Mouse (Mus musculus) midbrain, embryonic 16.5 days (tissue): ENCODE data around the gene Map4k1. TPM values are rescaled to one million over a fixed set of nuclear protein-coding genes. Genes with fewer than 3 reads are reported as not detected.

ENCODE experiments used
- ATAC-seq: fragments of 200-750 bp; cut with Nextera tagmentation; 2 replicates; pipeline ENCODE4 v1.8.0; 2017; ENCODE audit warnings: moderate TSS enrichment
- H3K27ac ChIP-seq: fragments of 300-500 bp; sonication (generic); 2 replicates; pipeline ENCODE4 v1.5.1; 2014; ENCODE audit warnings: mild to moderate bottlenecking, low read length, mixed read lengths
- H3K27me3 ChIP-seq: fragments of 300-500 bp; sonication (generic); 2 replicates; pipeline ENCODE4 v1.6.1; 2014; ENCODE audit warnings: low read depth, low read length, mixed read lengths; ENCODE audit not compliant: control insufficient read depth, insufficient read depth
- H3K36me3 ChIP-seq: fragments of 300-500 bp; sonication (generic); 2 replicates; pipeline ENCODE4 v1.6.1; 2014; ENCODE audit warnings: mild to moderate bottlenecking, low read length, moderate library complexity, mixed read lengths; ENCODE audit not compliant: control insufficient read depth, insufficient read depth
- H3K4me1 ChIP-seq: fragments of 300-500 bp; sonication (generic); 2 replicates; pipeline ENCODE4 v1.6.1; 2014; ENCODE audit warnings: mild to moderate bottlenecking, low read length, mixed read lengths; ENCODE audit not compliant: control insufficient read depth, insufficient read depth
- H3K4me2 ChIP-seq: fragments of 300-500 bp; sonication (generic); 2 replicates; pipeline ENCODE4 v1.6.1; 2014; ENCODE audit warnings: mild to moderate bottlenecking, low read length, mixed read lengths
- H3K4me3 ChIP-seq: fragments of 300-500 bp; sonication (generic); 2 replicates; pipeline ENCODE4 v1.5.1; 2014; ENCODE audit warnings: low read depth, mild to moderate bottlenecking, low read length, moderate library complexity, mixed read lengths
- H3K9ac ChIP-seq: fragments of 300-500 bp; sonication (generic); 2 replicates; pipeline ENCODE4 v1.6.1; 2014; ENCODE audit warnings: low read depth, low read length, mixed read lengths
- H3K9me3 ChIP-seq: fragments of 300-500 bp; sonication (generic); replicated peaks from 2 replicates; pipeline ENCODE4 v1.6.1; 2014; ENCODE audit warnings: mild to moderate bottlenecking, low read length, mixed read lengths; ENCODE audit not compliant: control insufficient read depth, poor library complexity, severe bottlenecking
- WGBS: fragments of 180-500 bp; shearing (Covaris S2); extraction: QIAGEN DNeasy Blood & Tissue Kit; methylation state at CpG from one replicate; pipeline ENCODE4 v1.1.7; 2014; 5-methylcytosine and 5-hydroxymethylcytosine counted together
- polyA plus RNA-seq: library from polyadenylated mRNA; unstranded; fragments of >200 nt; fragmentation: Nextera tagmentation; extraction: Ambion mirVana; gene quantifications from 2 replicates; pipeline ENCODE4 v1.2.1, GENCODE M21; 2015

The Map4k1 gene
- polyA plus RNA-seq, 1 experiment from 2014 or later = 13.2 TPM

DNA sequence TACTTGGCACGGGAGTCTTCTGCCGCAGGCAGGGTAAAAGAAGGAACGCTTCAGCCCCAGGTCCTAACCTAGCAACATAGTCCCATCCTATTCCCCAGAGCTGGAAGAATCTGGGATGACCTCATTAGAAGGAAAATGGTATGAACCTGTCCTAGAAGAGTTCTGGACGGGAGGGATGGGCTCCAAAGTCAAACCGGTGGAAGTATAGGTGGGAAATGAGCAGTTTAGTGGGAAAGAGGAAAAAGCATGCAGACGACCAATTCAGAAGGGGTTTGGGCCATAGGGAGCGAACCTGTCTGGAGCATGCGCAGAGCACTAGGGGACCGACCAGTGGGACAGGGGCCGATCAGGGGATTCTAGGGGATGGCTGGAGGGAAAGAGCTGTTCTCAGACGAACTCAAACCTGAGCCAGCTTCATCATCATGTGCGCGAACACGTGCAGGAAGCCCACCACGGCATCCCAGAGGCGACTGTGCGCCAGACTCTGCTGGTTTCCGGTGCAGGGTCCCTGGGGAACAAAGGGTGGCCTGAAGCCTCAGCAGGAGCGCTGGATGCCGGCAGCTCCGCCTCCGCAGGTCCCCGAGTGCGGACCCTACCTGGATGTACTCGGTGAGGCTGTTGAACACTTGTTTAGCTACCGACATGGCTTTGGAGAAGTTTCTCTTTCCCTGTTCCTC is 58.3 kb downstream of the Map4k1 start:
- peak overlapping the region; percentile 74 for H3K4me2 ChIP-seq
- no peaks in the 10 kb centered on the region for H3K27me3 ChIP-seq
- H3K4me1 ChIP-seq = peaks cover 8% of the 10 kb centered on the region
- H3K27ac ChIP-seq = peak overlapping the region; percentile 6; the same call in 1 of the 2 replicates
- peak; percentile 36 for ATAC-seq
- WGBS = 3% methylated on average over 26 of the region's 26 CpGs
- H3K9me3 ChIP-seq = no peaks in the 10 kb centered on the region
- peak overlapping the region; percentile 58 for H3K9ac ChIP-seq
- no peaks in the 10 kb centered on the region for H3K36me3 ChIP-seq
- H3K4me3 ChIP-seq = peak overlapping the region; percentile 38

DNA sequence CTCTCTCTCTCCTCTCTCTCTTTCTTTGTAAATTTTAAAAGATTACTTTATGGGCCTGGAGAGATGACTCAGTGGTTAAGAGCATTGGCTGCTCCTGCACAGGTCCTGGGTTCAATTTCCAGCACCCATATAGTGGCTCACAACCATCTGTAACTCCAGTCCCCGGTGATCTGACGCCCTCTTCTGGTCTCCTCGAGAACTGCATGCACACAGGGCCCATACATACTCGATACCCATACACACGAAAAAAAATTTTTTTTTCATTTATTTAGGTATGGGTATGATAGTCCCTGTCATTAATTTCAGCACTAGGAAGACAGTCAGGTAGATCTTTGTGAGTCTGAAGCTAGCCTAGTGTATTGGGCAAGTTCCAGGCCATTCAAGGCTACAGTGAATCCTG is 59.3 kb downstream of the Map4k1 start:
- H3K9me3 ChIP-seq = no peaks in the 10 kb centered on the region
- ATAC-seq = no peak
- peaks cover 8% of the 10 kb centered on the region for H3K4me1 ChIP-seq
- 77% methylated on average over 5 of the region's 5 CpGs for WGBS
- H3K4me3 ChIP-seq = no peak overlapping the region
- H3K4me2 ChIP-seq = no peak overlapping the region
- H3K36me3 ChIP-seq = no peaks in the 10 kb centered on the region
- no peak overlapping the region for H3K9ac ChIP-seq
- H3K27ac ChIP-seq = no peak overlapping the region
- no peaks in the 10 kb centered on the region for H3K27me3 ChIP-seq

- Histone ChIP-seq H3K36me3 (no peaks in the 10 kb centered on the region), H3K9ac (no peak overlapping the region), H3K27me3 (no peaks in the 10 kb centered on the region), H3K27ac (peak overlapping the region; percentile 45), H3K4me3 (no peak overlapping the region), H3K4me1 (peaks cover 8% of the 10 kb centered on the region), H3K9me3 (peaks cover 1% of the 10 kb centered on the region; the same call in 1 of the 2 replicates), H3K4me2 (no peak overlapping the region)
- no peak for ATAC-seq
- WGBS = 60% methylated on average over 19 of the region's 19 CpGs
Measured at GRCm38 (mm10) chr7:29043016-29043673, 61.3 kb downstream of the Map4k1 start.

DNA sequence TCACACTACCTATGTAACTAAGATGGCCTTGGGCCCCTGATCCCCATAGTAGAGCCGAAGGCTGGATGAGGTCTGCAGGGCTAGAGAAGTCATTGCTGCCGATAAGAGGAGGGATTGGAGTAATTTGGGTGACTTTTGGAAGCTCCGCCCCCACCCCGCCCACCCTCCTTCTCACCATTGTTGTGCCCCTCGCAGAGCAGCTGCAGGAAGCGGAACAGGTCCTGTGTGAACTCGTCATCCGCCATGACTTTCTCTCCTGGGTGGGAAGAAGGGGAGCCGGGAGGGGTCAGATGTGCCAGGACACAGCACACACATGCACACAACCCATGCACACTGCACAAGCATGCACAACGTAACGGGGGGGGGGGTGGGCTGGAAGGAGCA is 61.8 kb downstream of the Map4k1 start:
- WGBS = 39% methylated on average over 11 of the region's 11 CpGs
- H3K9me3 ChIP-seq = peaks cover 3% of the 10 kb centered on the region; the same call in 1 of the 2 replicates
- H3K27me3 ChIP-seq = no peaks in the 10 kb centered on the region
- H3K9ac ChIP-seq = no peak overlapping the region
- H3K27ac ChIP-seq = 0 out of 2 replicates have a peak overlapping the region, but pooled peaks have one; percentile 14
- no peak overlapping the region for H3K4me3 ChIP-seq
- H3K4me1 ChIP-seq = peaks cover 8% of the 10 kb centered on the region
- H3K4me2 ChIP-seq = 0 out of 2 replicates have a peak overlapping the region, but pooled peaks have one; percentile 6
- ATAC-seq = no peak
- no peaks in the 10 kb centered on the region for H3K36me3 ChIP-seq

GRCm38 (mm10) chr7:29044302-29044701 is 62.5 kb downstream of the Map4k1 start:
- peak; percentile 58; the same call in 1 of the 2 replicates for ATAC-seq
- Histone ChIP-seq H3K4me2 (no peak overlapping the region), H3K4me3 (no peak overlapping the region), H3K9ac (no peak overlapping the region), H3K4me1 (peaks cover 8% of the 10 kb centered on the region), H3K27ac (no peak overlapping the region), H3K36me3 (no peaks in the 10 kb centered on the region), H3K27me3 (no peaks in the 10 kb centered on the region), H3K9me3 (peaks cover 3% of the 10 kb centered on the region; the same call in 1 of the 2 replicates)
- WGBS = 41% methylated on average over 9 of the region's 9 CpGs

- WGBS = 4% methylated on average over 11 of the region's 12 CpGs
- Histone ChIP-seq H3K9ac (0 out of 2 replicates have a peak overlapping the region, but pooled peaks have one; percentile 30), H3K27ac (no peak overlapping the region), H3K4me3 (peak overlapping the region; percentile 15), H3K9me3 (peaks cover 3% of the 10 kb centered on the region; the same call in 1 of the 2 replicates), H3K4me1 (no peaks in the 10 kb centered on the region), H3K36me3 (no peaks in the 10 kb centered on the region), H3K4me2 (peak overlapping the region; percentile 41), H3K27me3 (no peaks in the 10 kb centered on the region)
- no peak for ATAC-seq
Measured at GRCm38 (mm10) chr7:29046533-29046932, 64.7 kb downstream of the Map4k1 start.

DNA sequence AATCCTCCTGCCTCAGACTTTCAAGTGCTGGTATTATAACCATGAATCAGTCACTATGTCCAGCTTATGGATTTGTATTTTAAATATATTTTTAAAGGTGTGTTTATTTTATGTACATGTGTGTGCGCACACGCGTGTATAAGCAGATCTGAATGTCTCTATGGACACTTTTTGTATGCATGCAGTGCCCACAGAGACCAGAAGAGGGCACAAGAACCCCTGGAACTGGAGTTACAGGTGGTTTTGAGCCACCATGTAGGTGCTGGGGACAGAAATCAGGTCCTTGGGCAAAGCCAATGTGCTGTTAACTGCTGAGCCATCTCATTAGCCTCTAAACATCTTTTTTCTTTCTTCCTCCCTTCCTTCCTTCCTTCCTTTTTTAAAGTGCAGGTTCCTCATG is 66.2 kb downstream of the Map4k1 start:
- no peaks in the 10 kb centered on the region for H3K4me1 ChIP-seq
- H3K9ac ChIP-seq = no peak overlapping the region
- peaks cover 7% of the 10 kb centered on the region; the same call in 1 of the 2 replicates for H3K27me3 ChIP-seq
- H3K27ac ChIP-seq = no peak overlapping the region
- H3K36me3 ChIP-seq = no peaks in the 10 kb centered on the region
- no peak overlapping the region for H3K4me2 ChIP-seq
- no peak overlapping the region for H3K4me3 ChIP-seq
- H3K9me3 ChIP-seq = peaks cover 3% of the 10 kb centered on the region; the same call in 1 of the 2 replicates
- no peak for ATAC-seq
- WGBS = 87% methylated on average over 3 of the region's 3 CpGs

DNA sequence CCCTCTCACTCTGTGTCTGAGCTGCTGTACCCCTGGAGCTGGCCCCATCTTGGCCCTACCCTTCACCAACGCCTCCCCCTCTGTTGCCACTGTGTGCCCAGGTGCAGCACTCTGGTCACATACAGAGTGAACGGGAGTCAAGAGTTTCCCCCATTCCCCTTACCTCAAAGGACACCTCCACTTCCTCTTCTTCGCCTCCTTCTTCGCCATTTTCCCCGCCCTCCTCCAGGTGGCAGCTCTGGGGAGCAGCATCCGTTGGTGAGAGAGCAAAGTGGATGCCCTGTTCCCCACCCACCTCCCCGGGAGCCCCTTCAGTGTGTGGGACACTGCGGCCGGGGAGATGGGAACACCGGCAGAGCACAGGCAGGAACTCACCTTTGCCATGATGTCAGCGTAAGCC is 66.8 kb downstream of the Map4k1 start:
- H3K27ac ChIP-seq = no peak overlapping the region
- peaks cover 3% of the 10 kb centered on the region; the same call in 1 of the 2 replicates for H3K9me3 ChIP-seq
- no peaks in the 10 kb centered on the region for H3K4me1 ChIP-seq
- H3K9ac ChIP-seq = no peak overlapping the region
- ATAC-seq = no peak
- peaks cover 13% of the 10 kb centered on the region for H3K27me3 ChIP-seq
- H3K4me2 ChIP-seq = no peak overlapping the region
- 82% methylated on average over 11 of the region's 11 CpGs for WGBS
- no peak overlapping the region for H3K4me3 ChIP-seq
- no peaks in the 10 kb centered on the region for H3K36me3 ChIP-seq

DNA sequence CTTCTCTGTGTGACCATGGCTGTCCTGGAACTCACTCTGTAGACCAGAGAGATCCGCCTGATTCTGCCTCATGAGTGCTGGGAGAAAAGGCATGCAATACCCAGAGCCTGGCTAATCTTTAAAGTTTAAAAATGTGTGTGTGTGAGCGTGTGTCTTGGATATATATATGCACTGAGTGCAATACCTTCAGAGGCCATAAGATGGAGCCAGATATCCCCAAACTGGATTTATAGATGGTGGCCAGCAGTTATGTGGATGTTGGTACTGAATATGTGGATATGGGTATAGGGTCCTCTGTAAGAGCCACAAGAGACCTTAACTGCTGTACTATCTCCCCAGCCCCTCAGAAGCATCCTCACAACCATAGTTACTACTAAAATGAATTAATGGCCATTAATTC is 68.9 kb downstream of the Map4k1 start:
- Histone ChIP-seq H3K9ac (no peak overlapping the region), H3K27ac (no peak overlapping the region), H3K36me3 (no peaks in the 10 kb centered on the region), H3K4me3 (no peak overlapping the region), H3K4me1 (no peaks in the 10 kb centered on the region), H3K9me3 (peaks cover 3% of the 10 kb centered on the region; the same call in 1 of the 2 replicates), H3K27me3 (peaks cover 20% of the 10 kb centered on the region), H3K4me2 (no peak overlapping the region)
- no peak; the same call in 1 of the 2 replicates for ATAC-seq
- 29% methylated on average over 2 of the region's 2 CpGs for WGBS
